Mouse (Mus musculus): ENCODE data around the gene Olfr1289.

The Olfr1289 gene

GRCm38 (mm10) chr2:111480519-111480918, at the start of gene Olfr1289:
Gene Olfr1289, plus strand, starts transcription at chr2:111480819.
- no peak for DNase-seq (ENCODE audit: extremely low read depth, low read depth)

DNA sequence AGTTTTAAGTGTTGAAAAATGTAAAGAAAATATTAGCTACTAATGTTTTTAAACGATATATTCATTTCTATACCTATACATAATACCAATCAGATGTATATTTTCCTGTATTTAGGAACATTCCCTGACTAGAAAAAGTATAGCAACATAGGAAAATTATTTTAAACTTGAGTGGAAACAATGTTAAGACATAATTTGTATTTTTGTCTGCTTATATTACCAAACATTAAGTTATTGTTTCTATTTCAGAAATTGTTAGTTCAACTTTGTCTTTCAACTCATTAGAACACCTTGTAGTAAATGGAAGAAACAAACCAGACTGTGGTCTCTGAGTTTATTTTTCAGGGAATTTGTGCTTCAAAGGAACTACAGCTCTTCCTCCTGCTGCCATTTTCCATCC, 31.8 kb upstream of the Olfr1289 start, which contains the start of gene Olfr1287:
Gene Olfr1287 (plus strand): TSS at position 301 of the 400 bp plus-strand sequence.
- no peak for DNase-seq (ENCODE audit: extremely low read depth, low read depth)

DNA sequence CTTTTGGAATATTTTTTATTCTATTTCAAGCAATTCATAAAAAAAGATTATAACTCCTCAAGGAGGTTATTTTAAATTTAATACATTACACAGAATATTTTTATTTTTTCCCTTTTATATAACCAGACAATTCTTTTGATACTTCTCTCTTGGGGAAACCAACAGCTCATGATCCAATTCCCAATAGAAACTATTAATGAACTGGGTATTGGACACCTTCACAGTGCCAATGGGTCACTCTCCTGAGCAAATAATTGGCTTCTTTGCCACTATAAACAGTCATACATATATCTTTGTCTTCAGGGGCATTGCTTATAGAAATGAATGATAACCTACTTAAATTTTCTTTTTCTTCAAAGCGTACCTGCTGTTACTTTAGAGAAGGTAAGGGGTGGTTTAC, 6.8 kb upstream of the Olfr1289 start, which contains the start of gene Olfr1288:
Gene Olfr1288 (plus strand): TSS at position 301 of the 400 bp plus-strand sequence.
- no peak for DNase-seq (ENCODE audit: extremely low read depth, low read depth)

GRCm38 (mm10) chr2:111493729-111494128, 13.1 kb downstream of the Olfr1289 start, which contains the start of gene Olfr1290:
Gene Olfr1290, minus strand, starts transcription at chr2:111493829.
- DNase-seq (ENCODE audit: extremely low read depth, low read depth): no peak

DNA sequence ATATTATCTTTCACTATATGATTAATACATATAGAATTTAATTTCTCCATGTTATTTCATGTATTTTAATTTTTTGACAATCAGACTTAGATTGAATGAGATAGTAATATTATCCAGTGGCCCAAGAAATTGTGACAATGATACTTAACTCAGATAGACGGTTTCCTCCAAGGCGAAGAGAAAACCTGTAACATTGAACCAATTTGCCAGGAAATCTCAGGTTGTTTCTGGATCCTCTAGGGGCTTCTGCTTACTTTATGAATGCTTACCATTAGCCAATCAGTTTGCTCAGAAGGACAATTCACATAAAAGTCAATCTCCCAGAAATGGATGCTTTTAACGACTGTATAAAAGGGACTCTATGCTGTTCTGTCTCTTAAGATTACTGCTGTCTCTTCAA, 16.3 kb downstream of the Olfr1289 start, which contains the start of gene Olfr1291-ps1:
Gene Olfr1291-ps1 (plus strand): TSS at position 301 of the 400 bp plus-strand sequence.
- no peak for DNase-seq (ENCODE audit: extremely low read depth, low read depth)

GRCm38 (mm10) chr2:111517451-111517850, 36.8 kb downstream of the Olfr1289 start:
- no peak for DNase-seq (ENCODE audit: extremely low read depth, low read depth)

GRCm38 (mm10) chr2:111524903-111525302, 44.3 kb downstream of the Olfr1289 start, which contains the start of gene Olfr1293-ps:
Gene Olfr1293-ps, plus strand, starts transcription at chr2:111525203.
- DNase-seq (ENCODE audit: extremely low read depth, low read depth): no peak

Measured in MEL-GATA-1-ER (cell line).